Mouse (Mus musculus): ENCODE results near the gene Olfr930. TPM values are rescaled to one million over a fixed set of nuclear protein-coding genes. Genes with fewer than 3 reads are reported as not detected.

Olfr930 gene
- total RNA-seq (2021), result not detected
- long read RNA-seq, experiment 1, result 0 reads
- long read RNA-seq, experiment 2, result 0 reads

- no peak for DNase-seq (ENCODE audit: low spot score in 2 of 2)
These were observed at the start of gene Olfr930 for GRCm38 (mm10) chr9:38929509-38929908. Gene Olfr930, plus strand, starts transcription at chr9:38929809.

GRCm38 (mm10) chr9:38953401-38954123 is 24.0 kb downstream of the Olfr930 start:
- peak in 1 of 2 experiments; percentile 40 for DNase-seq (ENCODE audit: low spot score in 2 of 2)

GRCm38 (mm10) chr9:38954124-38954416 is 24.5 kb downstream of the Olfr930 start:
- DNase-seq (ENCODE audit: low spot score in 2 of 2), result no peak

- DNase-seq (ENCODE audit: low spot score in 2 of 2), result no peak
These were observed 42.4 kb downstream of the Olfr930 start, which contains the start of gene Olfr933 for GRCm38 (mm10) chr9:38972013-38972412. Gene Olfr933, plus strand, starts transcription at chr9:38972313.

Other genes starting within 250 kb of the Olfr930 start
- gene Olfr919, start 226.1 kb upstream of the Olfr930 start, total RNA-seq (2021), result not detected
- 10 to 100 TPM; 11.0 to 11.7 TPM for gene Vwa5a, start 211.5 kb upstream of the Olfr930 start, total RNA-seq (2021)
- gene Olfr920, start 177.5 kb upstream of the Olfr930 start, total RNA-seq (2021), result under 1 TPM in 1 of 2 experiments, not detected in 1; 0.12 TPM
- gene Olfr921, start 156.7 kb upstream of the Olfr930 start, total RNA-seq (2021), result not detected
- not detected for gene Olfr922, start 115.2 kb upstream of the Olfr930 start, total RNA-seq (2021)
- not detected for gene Olfr923, start 103.3 kb upstream of the Olfr930 start, total RNA-seq (2021)
- not detected for gene Olfr924, start 85.4 kb upstream of the Olfr930 start, total RNA-seq (2021)
- gene Olfr26, start 74.7 kb upstream of the Olfr930 start, total RNA-seq (2021), result not detected
- not detected for gene Olfr926, start 52.7 kb upstream of the Olfr930 start, total RNA-seq (2021)
- not detected for gene Olfr933, start 42.5 kb downstream of the Olfr930 start, total RNA-seq (2021)
- gene Olfr934, start 58.5 kb downstream of the Olfr930 start, total RNA-seq (2021), result not detected
- gene Olfr935, start 69.9 kb downstream of the Olfr930 start, total RNA-seq (2021), result not detected
- not detected for gene Olfr146, start 93.6 kb downstream of the Olfr930 start, total RNA-seq (2021)
- gene Olfr937, start 135.1 kb downstream of the Olfr930 start, total RNA-seq (2021), result not detected
- gene Olfr938, start 149.1 kb downstream of the Olfr930 start, total RNA-seq (2021), result not detected
- gene Olfr27, start 198.3 kb downstream of the Olfr930 start, total RNA-seq (2021), result not detected
- not detected for gene Olfr943, start 236.5 kb downstream of the Olfr930 start, total RNA-seq (2021)

All from left cerebral cortex, adult 18-20 months (tissue).